Mouse (Mus musculus): ENCODE results near the gene Pax1. TPM values are rescaled to one million over a fixed set of nuclear protein-coding genes. Genes with fewer than 3 reads are reported as not detected.

Gene Pax1
- polyA plus RNA-seq (2012; rRNA removed; ENCODE audit: low replicate concordance), result not detected in 2 replicates

GRCm38 (mm10) chr2:147361581-147361980 is at the start of gene Pax1:
TSS of gene Pax1 (plus strand) at chr2:147361925.

Other genes with a start within 250 kb of the Pax1 start
- gene Nkx2-2, start 167.7 kb upstream of the Pax1 start, polyA plus RNA-seq (2012; rRNA removed; ENCODE audit: low replicate concordance), result 2.0 and 6.8 TPM in 2 replicates